Mouse (Mus musculus) skeletal muscle tissue, adult 2 months (tissue): Measurements from ENCODE around the gene Vps8.
A peak's percentile ranks its signal among the peaks of the same experiment; 100 is the strongest.

Experiments
- DNase-seq: peaks from one replicate; pipeline ENCODE4 v3.0.0-alpha.2; 2012; ENCODE audit warnings: low read depth, low spot score

Vps8 gene

GRCm38 (mm10) chr16:21404631-21405030 lies 18.3 kb upstream of the Vps8 start:
- no peak for DNase-seq

GRCm38 (mm10) chr16:21405224-21405969 lies 17.5 kb upstream of the Vps8 start:
- DNase-seq, result no peak

- no peak for DNase-seq
These were observed 16.8 kb upstream of the Vps8 start for GRCm38 (mm10) chr16:21406136-21406535.

GRCm38 (mm10) chr16:21411779-21412178 lies 11.1 kb upstream of the Vps8 start:
- no peak for DNase-seq

- DNase-seq, result peak; percentile 64
These were observed 10.3 kb upstream of the Vps8 start for GRCm38 (mm10) chr16:21412593-21413047.

- DNase-seq, result no peak
These were observed 9.1 kb upstream of the Vps8 start for GRCm38 (mm10) chr16:21413819-21414218.

GRCm38 (mm10) chr16:21415128-21415527 lies 7.8 kb upstream of the Vps8 start:
- no peak for DNase-seq

GRCm38 (mm10) chr16:21418012-21418411 lies 4.9 kb upstream of the Vps8 start:
- no peak for DNase-seq

- DNase-seq, result no peak
These were observed 610 bp downstream of the Vps8 start for GRCm38 (mm10) chr16:21423546-21423910.

GRCm38 (mm10) chr16:21428131-21428530 lies 5.2 kb downstream of the Vps8 start:
- no peak for DNase-seq

GRCm38 (mm10) chr16:21430377-21431060 lies 7.6 kb downstream of the Vps8 start:
- no peak for DNase-seq

- no peak for DNase-seq
These were observed 8.7 kb downstream of the Vps8 start for GRCm38 (mm10) chr16:21431614-21432013.

- DNase-seq, result no peak
These were observed 10.6 kb downstream of the Vps8 start for GRCm38 (mm10) chr16:21433543-21433942.

GRCm38 (mm10) chr16:21441012-21441411 lies 18.1 kb downstream of the Vps8 start:
- no peak for DNase-seq

GRCm38 (mm10) chr16:21445026-21445625 lies 22.2 kb downstream of the Vps8 start:
- no peak for DNase-seq

- DNase-seq, result no peak
These were observed 24.5 kb downstream of the Vps8 start for GRCm38 (mm10) chr16:21447447-21447846.

GRCm38 (mm10) chr16:21448464-21448863 lies 25.5 kb downstream of the Vps8 start:
- DNase-seq, result no peak

GRCm38 (mm10) chr16:21449890-21450289 lies 27.0 kb downstream of the Vps8 start:
- DNase-seq, result no peak

GRCm38 (mm10) chr16:21452569-21452968 lies 29.7 kb downstream of the Vps8 start:
- DNase-seq, result no peak

GRCm38 (mm10) chr16:21457639-21458369 lies 34.9 kb downstream of the Vps8 start:
- no peak for DNase-seq

- no peak for DNase-seq
These were observed 43.0 kb downstream of the Vps8 start for GRCm38 (mm10) chr16:21465868-21466267.

GRCm38 (mm10) chr16:21470416-21470815 lies 47.5 kb downstream of the Vps8 start:
- no peak for DNase-seq
